Mouse (Mus musculus): Measurements from ENCODE around the gene Prkag1.

DNA sequence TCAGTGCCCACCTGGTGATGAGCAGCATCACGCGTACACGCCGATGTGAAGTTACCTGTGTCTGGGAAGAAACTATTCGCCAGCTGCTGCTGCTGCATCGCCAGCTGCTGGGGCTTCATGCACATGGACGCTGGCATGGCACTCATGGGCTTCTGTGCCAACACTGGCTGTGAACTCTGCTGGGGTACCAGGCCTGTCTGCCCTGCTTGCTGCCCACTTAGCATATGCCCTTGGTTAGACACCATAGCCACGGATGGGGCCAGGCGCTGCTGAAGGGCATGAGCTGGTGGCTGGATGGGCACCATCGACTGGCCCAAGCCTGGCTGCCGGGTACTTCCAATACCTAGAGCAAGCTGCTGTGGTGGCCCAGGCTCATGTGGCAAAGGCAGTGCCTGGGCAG, 17.8 kb upstream of the Prkag1 start:
- TF ChIP-seq USF1 (IDR thresholded peaks at IDR 0.05; ENCODE audit: low read depth) (no peak), CTCF (IDR thresholded peaks at IDR 0.05; ENCODE audit: control insufficient read depth, insufficient read depth, insufficient read length) (no peak)

All from C2C12 (cell line).